Mouse (Mus musculus) megakaryocyte, embryonic 14.5 days (primary cell): Measurements from ENCODE around the gene Tln1. TPM values are rescaled to one million over a fixed set of nuclear protein-coding genes. Genes with fewer than 3 reads are reported as not detected.
A peak's percentile ranks its signal among the peaks of the same experiment; 100 is the strongest.

Experiments used
- H3K27me3 ChIP-seq: replicated peaks from 2 replicates; pipeline ENCODE3; 2012; ENCODE audit warnings: inconsistent platforms
- H3K36me3 ChIP-seq: replicated peaks from 2 replicates; pipeline ENCODE3; 2012; ENCODE audit warnings: low read length, inconsistent platforms, mixed read lengths
- H3K4me1 ChIP-seq: 2 replicates; pipeline ENCODE4 v1.6.1; 2012; ENCODE audit warnings: inconsistent platforms
- H3K4me3 ChIP-seq: replicated peaks from 2 replicates; pipeline ENCODE3; 2012; ENCODE audit warnings: moderate library complexity, mild to moderate bottlenecking, inconsistent platforms
- H3K9me3 ChIP-seq: 2 replicates; pipeline ENCODE4 v1.6.1; 2012; ENCODE audit warnings: inconsistent platforms
- FLI1 ChIP-seq: IDR thresholded peaks from 2 replicates; pipeline ENCODE4 v1.6.1; 2012; ENCODE audit warnings: low read length, inconsistent platforms, mixed read lengths
- GATA1 ChIP-seq: IDR thresholded peaks from 3 replicates; pipeline ENCODE4 v1.6.1; 2012; ENCODE audit warnings: mixed read lengths, low read length, inconsistent platforms, borderline replicate concordance
- polyA plus RNA-seq: library from polyadenylated mRNA; stranded (reverse); fragments of >175 nt; gene quantifications from 2 replicates; pipeline ENCODE4 v1.2.3, GENCODE M21; 2012; ENCODE audit warnings: low replicate concordance; ENCODE audit not compliant: insufficient read depth

Tln1 gene
- polyA plus RNA-seq, 1 experiment: 823 TPM

DNA sequence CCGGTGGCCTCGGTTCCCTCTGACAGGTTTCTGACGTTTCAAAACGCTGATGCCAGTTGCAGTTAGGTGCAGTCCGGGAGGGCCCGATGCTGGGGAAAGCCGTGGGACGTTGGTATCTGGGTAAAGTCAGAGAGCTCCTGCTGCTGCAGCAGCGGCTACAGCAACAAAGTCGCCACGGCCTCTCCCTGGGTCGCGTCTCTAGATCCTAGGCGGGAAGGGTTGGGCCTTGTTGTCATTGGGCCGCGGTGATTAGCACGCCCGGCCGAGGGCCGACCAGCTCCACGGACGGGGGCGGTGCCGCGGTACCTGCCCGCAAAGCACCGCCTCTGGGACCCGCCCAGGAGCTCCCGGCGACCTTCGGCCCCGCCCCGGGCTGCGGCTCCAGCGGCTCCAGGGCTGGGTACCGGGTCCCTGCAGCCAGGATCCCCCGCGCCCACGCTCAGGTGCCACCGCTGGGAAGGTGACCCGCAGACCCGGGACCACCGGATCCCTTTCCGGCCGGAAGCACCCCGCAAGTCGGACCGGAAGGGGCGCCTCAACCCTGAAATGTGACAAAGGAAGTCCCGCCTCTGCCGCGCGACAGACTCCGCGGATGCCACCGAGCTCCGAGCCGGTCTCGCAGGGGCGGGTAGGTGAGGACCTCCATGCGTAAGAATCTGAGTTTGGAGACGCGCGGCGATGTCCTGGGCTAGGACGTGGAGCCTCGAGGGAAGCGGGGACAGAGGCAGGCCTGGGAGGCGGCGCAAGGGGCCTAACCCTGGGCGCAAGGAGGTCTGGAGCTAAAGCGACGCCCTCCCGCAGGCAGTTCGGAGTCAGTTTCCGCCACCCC is 16.1 kb upstream of the Tln1 start, which contains the start of the genes Rgp1 and Gba2:
Rgp1 (plus strand) TSS at position 340 of the 829 bp plus-strand sequence.
Gba2 (minus strand) TSS at position 498 of the 829 bp plus-strand sequence.
- TF ChIP-seq GATA1 (no peak), FLI1 (peak; percentile 57; the same call in 1 of the 2 replicates)
- peaks cover 86% of the 10 kb centered on the region for H3K4me1 ChIP-seq
- no peaks in the 10 kb centered on the region for H3K27me3 ChIP-seq
- H3K36me3 ChIP-seq: peaks cover 66% of the 10 kb centered on the region
- H3K9me3 ChIP-seq: no peaks in the 10 kb centered on the region
- peak within 1 kb of the TSS; percentile 98 for H3K4me3 ChIP-seq

DNA sequence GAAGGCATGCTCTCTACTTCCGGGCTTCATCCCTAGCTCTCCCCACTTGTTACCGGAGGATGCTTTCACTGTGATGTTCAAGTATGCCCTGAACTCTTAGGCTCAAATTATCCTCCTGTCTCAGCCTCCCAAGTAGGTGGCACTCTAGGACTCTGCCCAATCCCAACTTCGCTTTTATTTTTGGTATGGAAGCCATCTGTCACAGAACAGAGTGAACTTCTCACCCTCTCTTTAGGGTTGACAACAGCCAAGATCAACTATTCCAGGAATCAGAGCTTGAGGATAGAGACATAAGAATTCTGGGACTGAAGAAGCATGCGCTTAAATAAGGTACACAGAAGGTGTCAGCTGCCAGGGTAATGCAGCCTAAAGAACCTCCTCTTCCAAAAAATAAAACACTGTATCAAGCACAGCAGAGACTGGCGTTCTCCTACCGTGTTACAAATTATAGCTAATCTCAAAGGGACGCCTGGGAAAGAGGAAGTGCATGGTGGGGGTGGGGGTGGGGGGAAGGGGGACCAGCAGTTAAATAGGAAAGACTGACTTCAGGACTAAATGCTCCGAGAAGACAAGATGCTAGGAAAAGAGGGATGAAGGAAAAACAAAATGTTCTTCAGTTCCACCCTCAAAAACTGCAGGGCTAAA is 14.9 kb upstream of the Tln1 start:
- Histone ChIP-seq H3K9me3 (no peaks in the 10 kb centered on the region), H3K36me3 (peaks cover 66% of the 10 kb centered on the region), H3K27me3 (no peaks in the 10 kb centered on the region), H3K4me3 (peak overlapping the region; percentile 98), H3K4me1 (peaks cover 75% of the 10 kb centered on the region)
- TF ChIP-seq GATA1: no peak
- TF ChIP-seq FLI1: no peak

DNA sequence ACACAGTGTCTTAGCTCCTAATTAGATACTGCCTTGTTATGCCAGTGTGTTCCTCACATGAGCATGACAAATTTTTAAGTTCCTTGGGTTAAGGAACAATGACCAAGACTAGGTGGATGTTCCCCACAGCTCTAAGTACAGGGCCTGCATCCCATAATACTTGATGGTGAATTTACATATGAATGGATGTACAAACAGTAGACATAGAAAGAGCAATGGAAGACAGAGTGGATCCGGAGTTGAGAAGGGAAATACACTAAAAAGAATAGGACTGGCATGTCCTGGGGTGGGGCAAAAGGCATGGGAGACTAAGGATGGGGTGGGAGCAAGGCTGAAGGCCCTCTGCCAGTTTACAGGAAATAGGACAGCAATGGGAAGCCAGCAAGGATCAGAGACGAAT is 12.9 kb upstream of the Tln1 start:
- no peak overlapping the region for H3K4me3 ChIP-seq
- peaks cover 55% of the 10 kb centered on the region for H3K4me1 ChIP-seq
- no peaks in the 10 kb centered on the region for H3K27me3 ChIP-seq
- peaks cover 66% of the 10 kb centered on the region for H3K36me3 ChIP-seq
- TF ChIP-seq GATA1 (no peak), FLI1 (no peak)
- no peaks in the 10 kb centered on the region for H3K9me3 ChIP-seq

DNA sequence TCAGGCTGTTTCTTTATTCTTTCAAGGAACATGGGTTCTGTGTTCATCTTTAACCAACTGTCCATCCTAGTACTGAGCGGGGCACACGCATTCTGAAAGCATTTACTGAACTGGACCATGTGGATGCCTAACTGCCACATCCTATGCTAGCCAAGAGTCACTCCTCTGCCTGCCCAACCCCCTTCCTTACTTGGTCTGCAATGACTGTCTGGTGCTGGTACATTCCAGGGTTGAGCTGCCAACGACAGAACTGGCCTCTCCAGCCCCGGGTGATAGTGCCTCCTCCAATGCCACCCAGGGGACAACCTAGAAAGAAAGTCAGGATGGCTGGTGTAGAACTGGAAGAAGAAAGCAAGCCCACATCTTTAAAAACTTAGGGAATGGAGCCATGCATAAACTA is 11.1 kb upstream of the Tln1 start:
- H3K4me3 ChIP-seq: no peak overlapping the region
- no peaks in the 10 kb centered on the region for H3K27me3 ChIP-seq
- peaks cover 77% of the 10 kb centered on the region for H3K36me3 ChIP-seq
- no peak for TF ChIP-seq GATA1
- TF ChIP-seq FLI1: no peak
- no peaks in the 10 kb centered on the region for H3K9me3 ChIP-seq
- peaks cover 43% of the 10 kb centered on the region for H3K4me1 ChIP-seq

DNA sequence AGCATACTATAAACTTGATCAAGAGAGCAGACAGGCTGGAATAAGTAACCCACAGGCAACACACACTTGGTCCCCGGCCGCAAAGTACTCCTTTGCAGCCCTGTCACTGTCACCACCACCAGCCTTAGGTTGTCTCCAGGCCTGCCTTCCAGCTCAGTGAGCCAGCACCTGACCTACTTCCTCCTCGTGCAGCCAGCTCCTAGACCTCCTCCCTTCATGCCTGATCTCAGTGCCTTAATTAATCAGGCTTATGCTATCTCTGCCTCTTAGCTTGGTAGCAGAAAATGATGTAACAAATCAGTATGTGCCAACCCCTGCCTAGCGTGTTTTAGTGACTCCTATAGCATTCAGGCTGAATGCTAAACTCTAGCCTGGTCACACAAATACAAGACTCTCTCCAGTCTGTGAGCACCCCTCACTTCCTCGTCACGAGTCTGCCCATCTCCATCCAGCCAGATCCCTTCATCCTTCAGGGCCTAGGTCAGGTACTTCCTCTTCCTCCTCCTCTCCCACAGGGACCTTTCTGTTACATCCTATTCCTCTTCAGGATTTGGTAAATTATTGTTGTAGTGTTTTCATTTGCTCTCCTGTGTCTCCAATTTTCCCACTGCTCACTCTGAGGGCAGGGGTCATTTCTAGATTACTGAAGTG is 9.0 kb upstream of the Tln1 start:
- TF ChIP-seq FLI1 (no peak), GATA1 (no peak)
- H3K36me3 ChIP-seq: peaks cover 95% of the 10 kb centered on the region
- H3K27me3 ChIP-seq: no peaks in the 10 kb centered on the region
- H3K9me3 ChIP-seq: no peaks in the 10 kb centered on the region
- no peak overlapping the region for H3K4me3 ChIP-seq
- H3K4me1 ChIP-seq: peaks cover 25% of the 10 kb centered on the region

DNA sequence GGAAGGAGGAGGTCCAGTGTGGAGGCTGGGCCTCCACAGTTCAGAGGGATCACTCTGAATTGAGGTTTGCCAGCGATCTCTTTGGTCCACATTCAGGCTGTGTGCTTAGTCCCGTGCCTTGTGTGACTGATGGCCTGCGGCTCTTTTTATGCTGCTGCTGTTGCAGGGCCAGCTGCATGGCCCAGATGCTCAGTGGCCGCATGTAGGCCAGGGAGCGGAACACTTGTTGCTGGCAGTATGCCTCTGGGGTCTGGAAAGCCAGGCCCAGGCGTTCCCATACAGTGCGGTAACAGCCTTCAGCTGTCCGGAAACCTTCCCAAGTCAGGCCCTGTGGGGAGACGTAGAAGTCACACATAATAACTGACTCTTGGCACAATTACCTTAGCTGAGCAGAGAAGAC is 4.6 kb upstream of the Tln1 start:
- H3K4me3 ChIP-seq: no peak overlapping the region
- H3K27me3 ChIP-seq: no peaks in the 10 kb centered on the region
- H3K4me1 ChIP-seq: peaks cover 18% of the 10 kb centered on the region
- no peaks in the 10 kb centered on the region for H3K9me3 ChIP-seq
- TF ChIP-seq FLI1: no peak
- TF ChIP-seq GATA1: no peak
- peaks cover 89% of the 10 kb centered on the region for H3K36me3 ChIP-seq

DNA sequence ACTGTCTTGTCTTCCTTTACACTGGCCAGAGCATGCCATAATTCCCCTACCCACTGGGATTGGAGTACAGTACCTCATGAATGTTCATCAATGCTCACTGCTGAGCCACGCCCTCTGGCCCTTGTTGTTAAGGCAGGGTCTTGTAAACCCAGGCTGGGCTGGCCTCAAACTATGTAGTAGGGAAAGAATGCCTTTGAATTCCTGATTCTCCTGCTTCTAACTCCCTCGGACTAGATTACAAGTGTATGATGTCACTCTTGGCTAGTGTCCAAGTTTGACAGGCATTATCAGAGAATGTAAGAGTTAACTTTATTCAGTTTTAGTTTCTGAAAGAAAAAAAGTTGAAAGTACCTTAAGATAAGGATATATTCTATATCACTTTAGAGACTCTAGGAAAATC is 1.7 kb upstream of the Tln1 start:
- Histone ChIP-seq H3K27me3 (no peaks in the 10 kb centered on the region), H3K4me3 (no peak overlapping the region), H3K9me3 (no peaks in the 10 kb centered on the region), H3K4me1 (peaks cover 32% of the 10 kb centered on the region), H3K36me3 (peaks cover 69% of the 10 kb centered on the region)
- no peak for TF ChIP-seq FLI1
- TF ChIP-seq GATA1: no peak

DNA sequence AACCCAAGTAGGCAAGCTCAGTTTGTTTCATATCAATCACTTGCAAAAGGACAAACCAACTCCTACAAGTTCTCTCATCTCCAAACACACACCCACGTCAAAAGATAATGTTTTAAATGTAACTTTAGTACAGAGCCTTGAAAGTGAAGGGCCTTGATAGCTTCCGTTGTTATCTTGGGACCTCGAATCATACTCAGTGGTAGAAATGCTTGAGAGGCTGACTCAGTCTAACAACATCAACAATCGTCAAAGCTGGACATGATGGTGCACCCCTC is 1.0 kb upstream of the Tln1 start:
- Histone ChIP-seq H3K4me1 (peaks cover 38% of the 10 kb centered on the region), H3K27me3 (no peaks in the 10 kb centered on the region), H3K36me3 (peaks cover 67% of the 10 kb centered on the region), H3K9me3 (no peaks in the 10 kb centered on the region), H3K4me3 (peak overlapping the region; percentile 99)
- TF ChIP-seq FLI1 (no peak), GATA1 (no peak)

DNA sequence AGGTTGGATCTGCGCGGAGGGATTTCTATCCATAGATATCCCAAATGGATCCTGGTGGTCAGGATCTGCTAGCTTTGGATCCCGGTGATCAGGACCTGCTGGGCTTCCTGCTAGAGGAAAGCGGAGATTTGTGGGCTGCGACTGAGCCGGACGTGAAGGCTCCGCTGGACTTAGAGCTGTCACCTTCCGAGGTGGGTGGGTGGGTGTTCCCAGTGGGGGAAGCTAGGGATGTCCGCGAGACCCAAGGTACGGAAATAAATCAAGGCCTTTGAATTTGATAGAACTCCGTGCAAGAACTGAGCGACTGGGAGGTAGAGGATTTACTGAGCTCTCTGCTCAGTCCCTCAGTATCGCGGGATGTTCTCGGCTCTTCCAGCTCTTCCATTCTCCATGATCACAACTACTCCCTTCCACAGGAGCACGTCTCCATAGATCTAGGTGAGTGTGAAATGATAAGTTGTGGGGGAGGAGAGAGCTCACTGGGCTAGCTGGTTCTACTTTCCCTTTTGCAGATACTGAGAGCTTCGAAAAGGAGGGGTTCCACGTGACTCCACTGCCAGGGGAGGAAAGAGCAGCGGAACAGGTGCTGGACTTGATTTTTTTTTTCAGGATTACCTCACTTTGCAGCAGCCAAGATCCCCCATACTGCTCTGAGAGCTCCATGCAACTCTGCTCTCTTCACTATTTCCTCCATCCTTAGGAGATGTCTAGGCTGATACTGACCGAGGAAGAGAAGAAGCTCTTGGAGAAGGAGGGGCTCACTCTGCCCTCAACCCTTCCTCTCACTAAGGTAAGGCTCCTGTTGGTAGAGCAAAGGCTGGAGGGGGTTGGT is 494 bp upstream of the Tln1 start:
- no peaks in the 10 kb centered on the region for H3K9me3 ChIP-seq
- H3K4me1 ChIP-seq: peaks cover 44% of the 10 kb centered on the region
- H3K27me3 ChIP-seq: no peaks in the 10 kb centered on the region
- peak overlapping the region; percentile 99 for H3K4me3 ChIP-seq
- H3K36me3 ChIP-seq: peaks cover 66% of the 10 kb centered on the region
- TF ChIP-seq GATA1: no peak
- no peak for TF ChIP-seq FLI1
